Mouse (Mus musculus): ENCODE measurements around the gene Kcnk12.

GRCm38 (mm10) chr17:87695874-87696465 is 101.8 kb downstream of the Kcnk12 start:
- no peak for TF ChIP-seq CTCF (IDR thresholded peaks at IDR 0.05; ENCODE audit: borderline replicate concordance, extremely low read depth, insufficient read depth, insufficient read length)
- TF ChIP-seq POLR2A (IDR thresholded peaks at IDR 0.05; ENCODE audit: borderline replicate concordance, extremely low read depth, insufficient read depth, insufficient read length, poor library complexity, severe bottlenecking): no peak

Measured in brain, embryonic 14.5 days (tissue).